Mouse (Mus musculus) liver, adult 2 months (tissue): ENCODE results near the gene Kdm1a. TPM values are rescaled to one million over a fixed set of nuclear protein-coding genes. Genes with fewer than 3 reads are reported as not detected.

ENCODE experiments used
- DNase-seq: peaks from one replicate; pipeline ENCODE4 v3.0.0-alpha.2; 2011; ENCODE audit warnings: low read depth, low spot score; ENCODE audit errors: extremely low read depth
- H3K27ac ChIP-seq: fragments of 200-500 bp; replicated peaks from 2 replicates; pipeline ENCODE4 v1.5.1; 2012; ENCODE audit warnings: low read depth, mild to moderate bottlenecking, control low read depth, inconsistent platforms, low read length; ENCODE audit not compliant: insufficient read depth
- H3K27me3 ChIP-seq: fragments of 200-500 bp; 2 replicates; pipeline ENCODE4 v1.6.1; 2012; ENCODE audit warnings: mild to moderate bottlenecking, moderate library complexity, low read length, inconsistent platforms; ENCODE audit not compliant: control insufficient read depth, insufficient read depth
- H3K36me3 ChIP-seq: fragments of 200-500 bp; 2 replicates; pipeline ENCODE4 v1.6.1; 2012; ENCODE audit warnings: low read length, inconsistent platforms; ENCODE audit not compliant: control insufficient read depth, insufficient read depth
- H3K4me1 ChIP-seq: fragments of 200-500 bp; 2 replicates; pipeline ENCODE4 v1.6.1; 2011; ENCODE audit warnings: low read length; ENCODE audit not compliant: control insufficient read depth, insufficient read depth
- H3K4me3 ChIP-seq: fragments of 200-500 bp; 2 replicates; pipeline ENCODE4 v1.5.1; 2011; ENCODE audit warnings: low read depth, mild to moderate bottlenecking, control low read depth, low read length, moderate library complexity; ENCODE audit not compliant: insufficient read depth
- H3K79me2 ChIP-seq: fragments of 200-500 bp; 2 replicates; pipeline ENCODE4 v1.6.1; 2012; ENCODE audit warnings: inconsistent platforms, mild to moderate bottlenecking, low read length, moderate library complexity; ENCODE audit not compliant: control insufficient read depth, insufficient read depth
- H3K9ac ChIP-seq: fragments of 200-500 bp; 2 replicates; pipeline ENCODE4 v1.6.1; 2012; ENCODE audit warnings: low read depth, mild to moderate bottlenecking, control low read depth, inconsistent platforms, low read length
- CTCF ChIP-seq: fragments of 200-500 bp; IDR thresholded peaks from 2 replicates; pipeline ENCODE4 v1.5.1; 2011; ENCODE audit warnings: low read depth, low read length, control low read depth
- POLR2A ChIP-seq: fragments of 200-500 bp; IDR thresholded peaks from 2 replicates; pipeline ENCODE4 v1.6.1; 2011; ENCODE audit warnings: low read length, control low read depth; ENCODE audit not compliant: insufficient read depth; ENCODE audit errors: extremely low read depth
- WGBS: fragments of 180-500 bp; shearing (Covaris S2); methylation state at CpG from one replicate; pipeline ENCODE4 v1.1.7; 2018; 5-methylcytosine and 5-hydroxymethylcytosine counted together
- polyA plus RNA-seq: library from polyadenylated mRNA; depleted of rRNA; stranded (reverse); fragments of >200 nt; gene quantifications from 2 replicates; pipeline ENCODE4 v1.2.3, GENCODE M21; 2012
- total RNA-seq: library from RNA; depleted of rRNA; stranded (reverse); fragments of >200 nt; gene quantifications from 2 replicates; pipeline ENCODE4 v1.2.3, GENCODE M21; 2014

Gene Kdm1a
- total and polyA plus RNA-seq, 2 experiments = 8.8 to 10.0 TPM

DNA sequence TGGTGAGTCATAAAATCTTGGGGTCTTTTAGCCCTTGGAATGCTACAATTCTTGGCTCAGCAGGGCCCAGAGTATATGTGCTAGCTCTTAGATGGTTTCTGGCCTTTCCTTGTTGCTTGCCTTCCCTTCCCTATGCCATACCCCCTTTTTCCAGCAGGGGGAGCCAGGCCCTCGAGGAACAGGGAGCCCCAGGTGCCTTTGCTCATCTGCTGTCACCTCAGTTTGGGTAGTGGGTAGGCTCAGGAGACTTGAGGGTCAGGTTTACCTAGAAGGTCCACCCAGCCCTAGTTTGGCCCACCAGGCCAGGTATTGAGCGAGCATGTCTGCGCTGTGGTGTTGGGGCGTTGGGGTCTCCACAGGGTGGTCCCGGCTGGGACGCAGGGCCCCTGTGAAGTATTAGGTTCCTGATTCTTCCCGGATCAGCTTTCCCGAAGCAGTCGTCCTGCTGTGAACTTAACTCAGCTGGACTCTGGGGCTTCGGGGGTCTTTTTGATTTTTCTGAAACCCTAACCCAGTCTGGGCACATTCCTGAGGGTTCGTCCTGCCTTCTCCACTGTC lies 46.5 kb upstream of the Kdm1a start:
- Histone ChIP-seq H3K36me3 (no peaks in the 10 kb centered on the region), H3K4me1 (no peaks in the 10 kb centered on the region), H3K79me2 (no peaks in the 10 kb centered on the region), H3K9ac (no peak overlapping the region), H3K4me3 (no peak overlapping the region), H3K27me3 (no peaks in the 10 kb centered on the region), H3K27ac (no peak overlapping the region)
- DNase-seq = peak; percentile 22
- TF ChIP-seq CTCF (peak; percentile 93), POLR2A (no peak)
- WGBS = 21% methylated on average over 11 of the region's 11 CpGs

GRCm38 (mm10) chr4:136638890-136639289 lies 36.4 kb upstream of the Kdm1a start:
- Histone ChIP-seq H3K4me1 (no peaks in the 10 kb centered on the region), H3K79me2 (no peaks in the 10 kb centered on the region), H3K36me3 (no peaks in the 10 kb centered on the region), H3K4me3 (no peak overlapping the region), H3K9ac (no peak overlapping the region), H3K27me3 (peaks cover 8% of the 10 kb centered on the region), H3K27ac (no peak overlapping the region)
- 10% methylated on average over 10 of the region's 10 CpGs for WGBS
- TF ChIP-seq CTCF = no peak
- TF ChIP-seq POLR2A = no peak
- no peak for DNase-seq

DNA sequence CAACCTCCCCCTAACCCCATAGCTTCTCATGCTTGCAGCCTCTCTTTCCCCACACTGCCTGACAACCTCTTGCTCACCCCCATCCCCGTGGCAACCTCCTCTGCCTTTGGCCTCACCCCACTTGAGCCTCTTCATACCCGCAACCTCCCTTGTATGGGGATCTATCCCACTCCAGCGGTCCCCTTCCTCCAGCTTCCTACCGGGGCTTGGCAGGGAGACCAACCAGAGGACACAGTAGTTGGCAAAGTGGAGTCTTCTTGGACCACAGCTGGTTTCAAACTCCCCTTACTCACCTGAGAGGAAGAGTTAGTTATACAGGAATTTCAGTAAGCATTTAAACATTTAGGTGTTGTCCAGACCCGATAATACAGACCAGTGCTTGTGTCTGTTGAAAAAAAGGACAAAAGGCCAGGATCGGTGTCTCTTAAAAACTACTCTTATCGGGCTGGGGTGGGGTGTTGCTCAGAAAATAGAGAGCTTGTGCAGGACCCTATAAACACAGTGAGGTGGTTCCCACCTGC lies 35.8 kb upstream of the Kdm1a start:
- no peak for DNase-seq
- WGBS = 43% methylated on average over 7 of the region's 7 CpGs

DNA sequence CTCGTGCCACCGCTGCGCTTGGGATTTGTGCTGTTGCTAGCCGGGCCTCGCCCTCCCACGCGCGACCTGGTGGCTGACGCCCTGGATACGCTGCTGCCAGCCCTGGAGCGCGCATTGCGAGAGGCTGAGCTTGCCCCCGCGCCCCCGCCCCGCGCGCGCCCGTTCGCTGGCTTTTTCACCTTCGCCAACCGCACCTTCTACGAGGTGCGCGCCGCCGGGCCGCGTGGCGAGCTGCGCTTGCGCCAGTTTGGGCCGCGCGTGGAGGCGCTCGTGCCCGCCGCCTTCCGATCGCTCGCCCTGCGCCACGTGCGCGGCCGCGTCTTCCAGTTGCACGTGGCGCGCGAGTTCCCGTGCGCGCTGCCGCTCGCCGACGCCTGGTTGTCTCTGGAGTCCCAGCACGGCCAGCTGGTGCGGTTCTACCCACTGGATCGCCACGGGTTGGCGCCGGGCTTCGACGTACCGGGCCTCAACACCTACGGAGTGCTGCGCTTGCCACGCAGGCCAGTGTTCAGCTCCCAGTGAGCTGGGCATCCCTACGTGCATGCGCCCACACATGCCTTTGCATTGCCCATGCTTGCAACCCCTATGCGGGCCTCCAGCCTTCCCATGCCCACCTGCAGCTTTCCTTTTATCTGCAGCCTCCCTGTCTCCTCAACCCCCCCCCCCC lies 35.2 kb upstream of the Kdm1a start:
- Histone ChIP-seq H3K9ac (no peak overlapping the region), H3K36me3 (no peaks in the 10 kb centered on the region), H3K4me1 (no peaks in the 10 kb centered on the region), H3K27me3 (peaks cover 8% of the 10 kb centered on the region), H3K27ac (no peak overlapping the region), H3K79me2 (no peaks in the 10 kb centered on the region), H3K4me3 (no peak overlapping the region)
- TF ChIP-seq CTCF (no peak), POLR2A (no peak)
- 4% methylated on average over 73 of the region's 76 CpGs for WGBS
- DNase-seq = no peak

More for the DNA sequence above, 35.8 kb upstream of the Kdm1a start:
- TF ChIP-seq CTCF (no peak), POLR2A (no peak)
- no peaks in the 10 kb centered on the region for H3K79me2 ChIP-seq
- H3K4me1 ChIP-seq = no peaks in the 10 kb centered on the region
- H3K36me3 ChIP-seq = no peaks in the 10 kb centered on the region
- H3K9ac ChIP-seq = no peak overlapping the region
- peaks cover 8% of the 10 kb centered on the region for H3K27me3 ChIP-seq
- H3K27ac ChIP-seq = no peak overlapping the region
- no peak overlapping the region for H3K4me3 ChIP-seq

DNA sequence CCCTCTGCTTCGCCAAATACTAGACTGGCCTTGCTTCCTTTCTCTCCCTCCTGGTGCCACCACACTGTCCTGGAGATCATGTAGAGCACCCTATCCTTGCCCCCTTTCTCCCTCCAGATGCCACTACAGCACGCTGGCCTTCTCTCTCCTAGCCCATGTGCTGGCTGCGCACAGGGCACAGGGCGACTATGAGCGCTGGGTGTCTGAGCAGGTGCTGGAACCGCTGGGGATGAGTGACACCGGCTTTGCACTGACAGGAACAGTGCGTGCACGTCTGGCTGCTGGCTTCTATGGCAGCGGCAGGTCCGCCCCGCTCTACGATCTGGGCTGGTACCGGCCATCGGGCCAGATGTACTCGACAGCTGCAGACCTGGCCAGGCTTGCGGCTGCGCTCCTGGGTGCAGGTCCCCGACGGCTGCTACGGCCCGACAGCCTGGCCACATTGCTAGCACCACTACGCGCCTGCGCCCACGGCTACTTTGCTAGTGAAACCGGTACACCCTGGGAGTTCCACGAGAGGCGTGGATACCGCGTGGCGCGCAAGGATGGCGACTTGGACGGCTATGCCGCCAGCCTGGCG lies 34.5 kb upstream of the Kdm1a start:
- no peak for TF ChIP-seq POLR2A
- no peak for TF ChIP-seq CTCF
- 18% methylated on average over 37 of the region's 37 CpGs for WGBS
- no peak overlapping the region for H3K27ac ChIP-seq
- H3K27me3 ChIP-seq = peaks cover 8% of the 10 kb centered on the region
- no peak overlapping the region for H3K9ac ChIP-seq
- no peaks in the 10 kb centered on the region for H3K79me2 ChIP-seq
- H3K4me1 ChIP-seq = no peaks in the 10 kb centered on the region
- H3K36me3 ChIP-seq = no peaks in the 10 kb centered on the region
- no peak overlapping the region for H3K4me3 ChIP-seq
- no peak for DNase-seq

DNA sequence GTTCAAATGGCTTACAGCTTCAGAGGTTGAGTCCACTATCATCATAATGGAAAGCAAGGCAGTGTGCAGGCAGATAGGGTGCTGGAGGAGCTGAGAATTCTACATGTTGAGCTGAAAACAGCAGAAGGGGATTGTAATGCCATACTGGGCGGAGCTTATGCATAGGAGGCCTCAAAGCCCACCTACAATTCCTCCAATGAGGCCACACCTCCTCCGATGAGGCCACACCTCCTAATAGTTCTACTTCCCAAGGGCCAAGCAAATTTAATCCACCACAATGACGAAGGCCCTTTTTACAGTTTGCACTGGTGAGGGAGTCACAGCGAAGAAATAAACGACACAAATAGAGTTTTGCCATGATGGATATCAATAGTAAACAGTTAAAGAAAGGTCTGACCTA lies 34.0 kb upstream of the Kdm1a start:
- 61% methylated on average over 5 of the region's 5 CpGs for WGBS
- TF ChIP-seq POLR2A (no peak), CTCF (no peak)
- H3K9ac ChIP-seq = no peak overlapping the region
- H3K4me3 ChIP-seq = no peak overlapping the region
- H3K79me2 ChIP-seq = no peaks in the 10 kb centered on the region
- no peak overlapping the region for H3K27ac ChIP-seq
- peaks cover 8% of the 10 kb centered on the region for H3K27me3 ChIP-seq
- no peaks in the 10 kb centered on the region for H3K4me1 ChIP-seq
- H3K36me3 ChIP-seq = no peaks in the 10 kb centered on the region
- DNase-seq = no peak
